Mouse (Mus musculus) adipocyte (in vitro differentiated cells): Measurements from ENCODE around the gene Pm20d2.

Experiments used
- DNase-seq: peaks from one replicate; pipeline ENCODE4 v3.0.0-alpha.2; 2016; ENCODE audit warnings: low spot score

Gene Pm20d2

DNA sequence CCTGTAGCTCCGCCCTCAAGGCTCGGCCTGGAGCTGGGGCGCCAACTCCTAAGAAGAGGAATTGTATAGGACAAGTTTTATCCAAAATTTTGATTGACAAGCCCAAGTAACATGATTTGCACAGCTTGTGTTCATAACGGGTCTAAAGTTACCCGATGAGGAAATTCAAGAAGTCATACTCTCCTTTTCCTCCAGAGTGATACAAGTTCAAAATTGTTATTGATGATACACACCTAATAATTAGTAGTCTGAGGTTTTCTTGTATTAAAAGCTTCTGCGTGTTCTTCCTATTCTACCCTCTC, at the start of gene Pm20d2:
Gene Pm20d2 (minus strand): TSS at position 3 of the 302 bp plus-strand sequence.
- DNase-seq: no peak

GRCm38 (mm10) chr4:33230881-33231280, 41.3 kb upstream of the Pm20d2 start:
- no peak for DNase-seq

DNA sequence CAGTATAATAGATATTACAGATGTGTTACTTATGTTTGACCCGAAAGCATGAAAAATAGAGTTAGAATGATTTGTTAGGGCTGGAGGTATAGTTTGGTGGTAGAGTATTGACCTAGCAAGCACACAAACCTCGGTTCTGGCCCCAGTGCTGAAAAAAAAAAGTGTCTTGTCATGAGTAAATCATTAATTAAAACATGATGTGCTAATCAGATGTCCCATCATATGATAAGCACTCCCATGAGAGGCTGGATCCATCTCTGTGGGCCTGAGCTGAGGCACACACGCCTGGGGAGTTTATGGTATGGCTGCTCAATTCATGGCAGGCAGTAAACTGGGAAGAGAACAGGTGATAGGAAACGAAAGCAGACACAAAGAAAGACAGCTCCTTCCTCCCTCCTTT, 40.1 kb upstream of the Pm20d2 start:
- no peak for DNase-seq

- no peak for DNase-seq
These were observed 37.6 kb upstream of the Pm20d2 start for GRCm38 (mm10) chr4:33227164-33227563.

DNA sequence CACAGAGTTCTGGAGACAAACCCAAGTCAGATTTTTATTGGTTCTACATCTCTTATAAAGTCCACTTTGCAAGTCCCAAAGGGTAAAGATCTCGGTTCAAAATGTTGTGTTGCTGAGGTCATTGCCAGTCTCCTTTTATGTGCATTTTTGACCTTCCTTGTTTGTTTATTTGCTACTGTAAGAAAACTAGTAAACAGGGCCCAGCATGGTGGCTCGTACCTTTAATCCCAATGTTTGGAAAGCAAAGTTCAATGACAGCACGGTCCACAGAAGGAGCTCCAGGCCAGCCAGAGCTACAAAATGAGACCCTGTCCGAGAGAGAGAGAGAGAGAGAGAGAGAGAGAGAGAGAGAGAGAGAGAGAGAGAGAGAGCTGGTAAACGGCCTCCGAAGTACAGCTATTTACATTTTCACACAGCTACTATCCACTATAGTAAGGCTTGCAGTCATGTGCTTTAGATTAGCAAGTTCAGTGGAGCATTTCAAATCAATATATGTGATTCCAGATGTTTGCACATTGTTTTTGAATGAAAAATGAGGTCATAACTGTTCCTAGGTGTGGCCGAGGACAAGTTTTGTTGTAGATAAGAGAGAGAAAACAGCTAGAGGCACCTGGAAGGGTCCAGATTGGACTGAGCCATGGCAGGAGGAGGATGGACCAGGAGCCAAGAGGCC, 34.6 kb upstream of the Pm20d2 start:
- no peak for DNase-seq

- no peak for DNase-seq
These were observed 32.3 kb upstream of the Pm20d2 start for GRCm38 (mm10) chr4:33221847-33222246.

GRCm38 (mm10) chr4:33208881-33209841, 19.6 kb upstream of the Pm20d2 start, which contains the start of gene Srsf12:
Srsf12 (plus strand) TSS chr4:33208991.
- DNase-seq: no peak

- no peak for DNase-seq
These were observed 18.0 kb upstream of the Pm20d2 start for GRCm38 (mm10) chr4:33207551-33207950.

DNA sequence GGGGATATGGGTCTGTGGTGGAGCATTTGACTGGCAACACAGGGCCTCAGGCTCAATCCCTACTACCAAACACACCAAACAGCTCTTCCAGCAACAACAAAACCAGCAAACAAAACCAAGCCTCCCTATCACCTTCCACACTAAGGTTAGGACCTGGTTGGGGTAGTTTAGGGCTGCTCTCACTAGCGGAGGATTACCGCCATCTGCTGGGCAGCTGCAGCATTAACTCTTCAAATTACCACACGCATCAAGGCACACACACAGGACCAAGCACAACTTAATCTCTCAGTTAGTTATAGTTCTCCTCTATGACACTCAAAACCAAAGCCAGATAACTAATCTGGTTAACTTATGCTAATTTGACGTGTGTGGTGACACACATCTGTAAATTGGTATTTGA, 15.1 kb upstream of the Pm20d2 start:
- peak; percentile 5 for DNase-seq

DNA sequence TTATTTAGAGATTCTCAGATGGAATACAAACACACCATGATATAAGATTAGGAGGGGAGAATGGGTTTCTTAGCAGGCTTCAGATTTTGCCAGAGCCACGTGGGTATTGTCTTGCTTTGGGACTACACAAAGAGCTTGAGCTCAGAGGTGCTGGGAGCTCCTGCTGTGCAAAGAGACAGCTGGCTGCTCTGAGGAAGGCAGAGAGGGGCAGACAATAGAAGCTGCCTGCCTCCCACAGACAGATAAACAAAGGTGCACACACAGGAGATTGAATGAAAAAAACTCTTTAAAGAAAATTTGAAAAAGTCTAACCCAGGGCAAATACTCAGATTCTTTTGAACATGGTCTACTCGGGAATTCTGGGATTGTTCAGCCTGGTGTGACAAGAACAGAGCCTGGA, 8.6 kb upstream of the Pm20d2 start:
- no peak for DNase-seq

DNA sequence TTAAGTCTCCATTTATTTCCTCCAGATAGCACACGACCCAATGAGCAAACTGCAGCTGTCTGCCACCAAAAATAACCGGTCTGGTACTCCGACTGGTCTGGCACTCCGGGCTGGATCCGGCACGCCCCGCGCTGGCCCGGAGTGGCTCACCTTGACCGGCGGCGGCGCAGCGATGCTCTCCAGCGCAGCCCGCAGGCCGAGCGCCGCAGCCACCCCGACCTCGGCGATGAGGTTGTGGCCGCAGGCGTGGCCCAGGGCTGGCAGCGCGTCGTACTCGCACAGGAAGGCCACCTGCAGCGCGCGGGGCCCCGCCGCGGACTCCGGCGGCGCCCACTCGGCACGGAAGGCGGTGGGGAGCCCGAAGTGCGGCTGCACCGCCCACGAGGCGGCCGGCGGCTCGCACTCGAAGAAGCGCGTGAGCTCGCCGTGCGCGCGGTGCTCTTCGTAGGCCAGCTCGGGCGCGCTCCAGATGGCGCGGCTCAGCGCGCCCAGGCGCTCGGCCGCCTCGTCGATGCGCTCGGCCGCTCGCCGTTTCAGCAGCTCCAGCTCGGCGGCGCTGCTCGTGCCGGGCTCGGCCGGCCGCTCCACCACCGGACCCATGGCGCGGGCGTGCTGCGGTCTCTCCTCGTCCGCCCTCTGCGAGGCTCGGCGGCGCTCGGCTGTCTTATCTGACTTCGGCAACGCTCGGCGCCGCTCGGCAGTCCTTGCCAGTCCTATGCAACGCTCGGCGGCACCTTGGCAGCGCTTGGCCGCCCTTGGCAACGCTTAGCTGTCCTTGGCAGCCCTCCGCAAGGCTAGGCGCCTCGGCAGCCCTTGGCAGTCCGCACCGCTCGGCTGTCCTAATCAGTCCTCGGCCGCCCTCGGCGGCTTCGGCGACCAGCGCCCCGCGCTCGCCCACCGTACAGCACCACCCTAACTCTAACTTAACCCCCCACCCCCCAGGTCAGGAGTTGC, 479 bp downstream of the Pm20d2 start:
- DNase-seq: no peak

DNA sequence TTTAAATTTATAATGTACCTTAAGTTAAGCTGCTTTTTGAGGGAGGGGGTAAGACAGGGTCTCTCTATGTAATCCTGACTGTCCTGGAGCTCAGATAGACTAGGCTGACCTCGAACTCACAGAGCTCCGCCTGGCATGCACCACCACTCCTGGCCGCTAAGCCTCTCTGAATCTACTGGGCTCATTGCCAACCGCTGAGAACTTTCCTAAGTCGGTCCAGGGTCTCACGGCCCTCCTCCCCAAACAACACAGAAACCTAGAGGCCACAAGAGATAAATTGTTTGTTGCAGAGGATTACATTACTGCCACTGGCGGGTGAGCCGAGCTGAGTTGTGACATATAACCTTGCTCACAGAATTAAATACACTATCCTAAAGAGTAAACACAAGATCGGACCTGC, 1.4 kb downstream of the Pm20d2 start:
- DNase-seq: no peak

GRCm38 (mm10) chr4:33183477-33183876, 6.1 kb downstream of the Pm20d2 start:
- no peak for DNase-seq

- DNase-seq: no peak
These were observed 37.2 kb downstream of the Pm20d2 start for GRCm38 (mm10) chr4:33152087-33153038.

DNA sequence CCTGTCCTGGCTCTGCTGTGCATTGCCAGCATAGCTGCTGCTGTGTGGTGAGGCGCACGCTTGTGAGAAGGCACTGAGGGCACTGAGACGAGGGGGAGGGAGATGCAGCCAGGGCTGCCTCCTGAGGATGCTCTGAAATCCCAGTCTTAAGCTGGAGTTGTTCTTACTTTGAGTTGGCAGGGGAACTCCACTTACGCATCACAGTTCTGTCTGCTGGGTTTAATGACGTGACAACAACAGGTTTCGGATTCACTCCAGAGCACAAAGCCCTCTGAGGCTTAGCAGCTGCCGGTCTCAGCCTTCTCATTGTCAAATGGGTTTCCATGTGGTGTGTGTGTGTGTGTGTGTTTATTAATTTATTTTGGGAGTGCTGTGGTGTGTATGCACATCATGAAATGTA, 40.4 kb downstream of the Pm20d2 start:
- DNase-seq: no peak

GRCm38 (mm10) chr4:33147825-33148224, 41.7 kb downstream of the Pm20d2 start:
- peak; percentile 43 for DNase-seq

DNA sequence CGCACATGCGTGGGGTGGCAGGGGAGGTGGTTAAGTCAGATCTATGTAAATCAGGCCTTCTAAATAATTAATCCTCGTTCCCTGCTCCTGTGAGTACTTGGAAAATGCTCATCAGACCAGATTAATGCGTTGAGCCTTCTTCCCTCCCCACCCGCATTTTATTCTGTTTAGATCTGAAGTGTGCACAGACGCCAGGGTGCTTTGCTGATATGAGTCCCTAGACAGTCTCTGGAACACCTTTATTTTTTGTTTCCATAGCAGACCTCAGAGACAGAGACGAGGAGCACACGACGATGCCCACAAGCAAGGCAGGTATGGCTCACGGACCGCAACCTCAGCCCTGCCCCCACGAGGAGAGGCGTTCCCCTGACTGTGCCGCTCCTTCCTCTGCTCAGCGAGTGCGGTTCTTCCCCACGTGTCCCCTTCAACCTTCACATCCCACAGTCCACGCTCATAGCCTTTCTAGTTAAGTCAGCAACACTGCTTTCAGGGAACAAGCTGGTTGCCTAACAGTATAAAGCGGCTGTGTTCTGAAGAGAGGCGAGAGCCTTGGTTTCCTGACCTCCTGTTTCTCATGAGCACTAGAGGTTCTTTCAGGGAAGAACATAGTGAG, 42.8 kb downstream of the Pm20d2 start:
- no peak for DNase-seq

GRCm38 (mm10) chr4:33132221-33132620, 57.3 kb downstream of the Pm20d2 start, which contains the start of gene Gabrr1:
Gabrr1 (plus strand) TSS chr4:33132521.
- DNase-seq: no peak

GRCm38 (mm10) chr4:33125409-33126084, 64.0 kb downstream of the Pm20d2 start:
- DNase-seq: peak; percentile 30

DNA sequence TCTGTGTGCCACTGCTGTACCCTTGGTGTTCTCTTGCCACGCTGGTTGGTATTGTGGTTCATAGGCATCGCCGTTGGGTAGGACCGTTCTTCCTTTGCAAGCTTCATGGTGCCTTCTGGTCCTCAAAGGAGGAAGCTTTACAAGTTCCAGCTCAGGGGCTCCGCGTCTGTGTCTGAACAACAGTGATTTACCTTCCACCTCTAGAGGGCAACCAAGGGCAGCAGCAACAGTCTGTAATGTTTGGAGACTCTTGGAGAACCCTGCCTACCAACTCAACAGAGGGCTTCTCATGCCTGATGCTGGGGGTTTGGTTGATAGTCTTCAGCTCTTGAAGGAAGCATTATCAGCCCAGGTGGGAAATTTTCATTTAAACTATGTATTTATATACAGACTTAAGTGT, 65.0 kb downstream of the Pm20d2 start:
- peak; percentile 56 for DNase-seq
